Mouse (Mus musculus) ES-Bruce4 (cell line): Measurements from ENCODE around the gene Ceacam1. TPM values are rescaled to one million over a fixed set of nuclear protein-coding genes. Genes with fewer than 3 reads are reported as not detected.

ENCODE experiments used
- H3K27ac ChIP-seq: 2 replicates; pipeline ENCODE4 v1.5.1; 2012; ENCODE audit warnings: low read length, inconsistent platforms; ENCODE audit not compliant: insufficient read depth
- H3K27me3 ChIP-seq: 2 replicates; pipeline ENCODE4 v1.6.1; 2012; ENCODE audit warnings: mild to moderate bottlenecking, low read length, inconsistent platforms; ENCODE audit not compliant: control insufficient read depth, poor library complexity, insufficient read depth, severe bottlenecking
- H3K36me3 ChIP-seq: 2 replicates; pipeline ENCODE4 v1.6.1; 2012; ENCODE audit warnings: inconsistent platforms, mild to moderate bottlenecking, low read length, moderate library complexity; ENCODE audit not compliant: control insufficient read depth, poor library complexity, insufficient read depth, severe bottlenecking
- H3K4me1 ChIP-seq: one replicate; pipeline ENCODE4 v1.8.1; 2011; ENCODE audit warnings: low read length; ENCODE audit not compliant: control insufficient read depth, insufficient read depth
- H3K4me3 ChIP-seq: 2 replicates; pipeline ENCODE4 v1.5.1; 2011; ENCODE audit warnings: low read depth, mild to moderate bottlenecking, low read length
- H3K9ac ChIP-seq: 2 replicates; pipeline ENCODE4 v1.6.1; 2012; ENCODE audit warnings: low read depth, mild to moderate bottlenecking, inconsistent platforms; ENCODE audit not compliant: poor library complexity, severe bottlenecking
- H3K9me3 ChIP-seq: replicated peaks from 2 replicates; pipeline ENCODE4 v1.6.1; 2012; ENCODE audit warnings: mild to moderate bottlenecking, low read length, inconsistent platforms; ENCODE audit not compliant: control insufficient read depth, poor library complexity, insufficient read depth, severe bottlenecking
- CTCF ChIP-seq: IDR thresholded peaks from one replicate; pipeline ENCODE4 v1.8.1; 2011; ENCODE audit warnings: low read depth, low read length
- EP300 ChIP-seq: IDR thresholded peaks from 2 replicates; pipeline ENCODE4 v1.6.1; 2011; ENCODE audit warnings: low read depth, low read length; ENCODE audit not compliant: insufficient read depth
- POLR2A ChIP-seq: IDR thresholded peaks from one replicate; pipeline ENCODE4 v1.8.1; 2011; ENCODE audit warnings: low read length; ENCODE audit not compliant: insufficient read depth
- polyA plus RNA-seq: library from polyadenylated mRNA; stranded (reverse); fragments of >200 nt; gene quantifications from 2 replicates; pipeline ENCODE4 v1.2.4, GENCODE M21; 2011; ENCODE audit warnings: low read depth; ENCODE audit not compliant: missing spikeins, insufficient read depth, insufficient read length

Ceacam1 gene
- polyA plus RNA-seq, 1 experiment, result 1.5 TPM

DNA sequence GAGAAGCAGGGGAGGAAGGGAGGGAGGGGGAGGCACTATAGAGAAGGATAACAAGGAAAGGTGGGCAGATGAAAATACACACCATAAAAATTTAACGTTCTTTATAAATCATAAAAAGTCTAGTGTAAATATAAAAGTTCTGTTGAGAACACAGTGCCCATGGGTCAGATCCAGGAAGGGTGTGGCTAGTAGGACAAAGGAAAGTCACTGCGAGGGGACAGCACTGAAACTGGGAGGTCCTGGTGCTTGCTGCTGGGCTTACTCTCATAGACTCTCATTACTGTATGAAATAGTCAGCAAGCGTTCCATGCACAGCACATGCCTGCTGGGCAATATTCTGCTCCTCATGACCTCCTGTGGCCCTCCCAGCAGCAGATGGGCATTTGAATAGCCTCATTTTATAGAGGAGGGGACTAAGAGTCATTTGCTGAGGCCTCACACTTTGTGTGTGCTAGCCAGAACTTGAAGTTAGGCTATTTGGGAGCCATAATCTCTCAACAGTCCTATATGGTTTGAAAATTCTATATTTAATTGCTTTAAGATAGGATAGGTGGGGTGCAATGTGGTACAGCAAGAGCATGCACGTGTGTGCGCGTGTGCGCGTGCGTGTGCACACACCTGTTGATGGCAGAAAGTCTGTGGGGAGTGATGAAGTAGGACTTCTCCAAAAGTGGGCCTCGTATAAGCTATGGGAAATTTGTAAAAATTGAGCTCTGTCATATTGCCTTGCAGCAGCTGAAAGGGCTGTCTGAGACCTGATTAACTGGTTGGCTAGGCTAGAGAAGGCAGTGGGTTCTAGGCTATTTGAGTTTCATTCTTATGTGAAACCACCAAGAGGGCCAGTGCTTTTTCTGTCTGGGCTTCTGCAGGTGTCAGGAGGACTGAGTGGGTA, 42.5 kb downstream of the Ceacam1 start:
- peaks cover 10% of the 10 kb centered on the region for H3K4me1 ChIP-seq
- no peaks in the 10 kb centered on the region for H3K9me3 ChIP-seq
- H3K27me3 ChIP-seq, result no peaks in the 10 kb centered on the region
- H3K27ac ChIP-seq, result peak overlapping the region; percentile 99
- no peak overlapping the region for H3K4me3 ChIP-seq
- no peak for TF ChIP-seq CTCF
- H3K36me3 ChIP-seq, result no peaks in the 10 kb centered on the region
- H3K9ac ChIP-seq, result no peak overlapping the region

DNA sequence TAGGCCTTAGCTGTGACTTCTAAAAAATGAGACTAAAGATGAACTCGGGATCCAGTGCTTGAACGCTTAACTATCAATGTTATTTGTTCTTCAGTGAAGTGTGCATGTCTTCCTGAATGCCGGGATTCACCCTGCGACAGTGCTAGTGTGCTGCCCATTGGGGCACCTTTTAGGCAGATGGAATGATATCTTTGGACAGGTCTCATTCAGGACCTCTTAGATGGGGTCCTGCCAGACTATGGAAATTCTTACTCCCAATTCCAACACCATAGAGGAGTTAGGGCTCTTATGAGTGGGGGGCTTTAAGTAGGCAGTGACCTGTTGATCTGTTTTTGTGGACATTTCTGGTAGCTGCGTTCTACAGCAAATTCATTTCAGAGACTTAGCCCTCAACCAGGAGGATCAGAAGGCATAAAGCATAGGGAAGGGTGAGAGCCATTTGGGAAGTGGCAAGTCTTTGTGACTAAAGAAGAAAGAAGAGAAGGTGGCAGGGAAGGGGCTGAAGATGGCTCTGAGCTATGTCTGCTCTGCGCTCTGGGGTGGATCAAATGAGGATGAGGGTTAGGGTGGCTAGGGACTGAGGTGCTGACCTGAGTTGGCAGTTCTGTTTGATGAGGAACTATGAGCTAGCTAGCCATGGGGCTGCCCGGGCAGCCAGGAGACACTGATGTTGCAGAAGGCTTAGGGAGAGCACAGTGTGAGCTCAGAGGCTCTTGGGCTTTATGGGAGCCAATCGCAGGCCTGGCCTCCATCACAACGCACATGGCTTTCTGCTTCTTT, 43.4 kb downstream of the Ceacam1 start:
- no peak for TF ChIP-seq POLR2A
- no peak for TF ChIP-seq CTCF
- TF ChIP-seq EP300, result no peak
- peak overlapping the region; percentile 99 for H3K27ac ChIP-seq
- no peaks in the 10 kb centered on the region for H3K36me3 ChIP-seq
- no peaks in the 10 kb centered on the region for H3K27me3 ChIP-seq
- peaks cover 10% of the 10 kb centered on the region for H3K4me1 ChIP-seq
- H3K9me3 ChIP-seq, result no peaks in the 10 kb centered on the region
- peak overlapping the region; percentile 38 for H3K9ac ChIP-seq
- no peak overlapping the region for H3K4me3 ChIP-seq

DNA sequence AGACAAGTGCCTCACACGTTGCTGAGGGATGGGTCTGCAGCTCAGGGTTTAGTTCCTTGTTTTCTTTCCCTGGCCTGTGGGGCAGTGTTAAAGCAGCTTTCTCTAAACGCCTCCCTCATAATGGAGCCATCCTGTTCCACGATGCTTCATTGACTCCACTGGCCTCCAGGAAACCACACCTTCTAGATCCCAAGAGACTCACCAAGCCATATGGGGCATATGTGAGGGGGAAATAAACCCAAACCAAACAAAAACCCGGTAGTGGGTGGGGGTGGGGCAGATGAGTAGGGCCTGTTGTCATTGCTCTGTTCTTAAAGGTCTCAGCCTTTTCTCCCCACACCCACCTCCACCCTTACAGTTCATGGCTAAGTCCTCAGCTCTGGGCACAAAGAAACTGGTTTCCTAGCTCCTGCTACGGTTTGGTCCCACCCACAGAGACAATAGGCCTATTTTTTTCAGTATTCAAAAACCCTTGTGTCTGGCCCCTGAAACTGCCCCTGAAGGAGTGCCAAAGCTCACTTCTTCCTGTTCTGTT, 44.3 kb downstream of the Ceacam1 start:
- Histone ChIP-seq H3K36me3 (no peaks in the 10 kb centered on the region), H3K4me1 (peaks cover 10% of the 10 kb centered on the region), H3K27ac (peak overlapping the region; percentile 99), H3K9me3 (no peaks in the 10 kb centered on the region), H3K4me3 (no peak overlapping the region), H3K9ac (no peak overlapping the region), H3K27me3 (no peaks in the 10 kb centered on the region)
- peak; percentile 95 for TF ChIP-seq EP300
- no peak for TF ChIP-seq CTCF

DNA sequence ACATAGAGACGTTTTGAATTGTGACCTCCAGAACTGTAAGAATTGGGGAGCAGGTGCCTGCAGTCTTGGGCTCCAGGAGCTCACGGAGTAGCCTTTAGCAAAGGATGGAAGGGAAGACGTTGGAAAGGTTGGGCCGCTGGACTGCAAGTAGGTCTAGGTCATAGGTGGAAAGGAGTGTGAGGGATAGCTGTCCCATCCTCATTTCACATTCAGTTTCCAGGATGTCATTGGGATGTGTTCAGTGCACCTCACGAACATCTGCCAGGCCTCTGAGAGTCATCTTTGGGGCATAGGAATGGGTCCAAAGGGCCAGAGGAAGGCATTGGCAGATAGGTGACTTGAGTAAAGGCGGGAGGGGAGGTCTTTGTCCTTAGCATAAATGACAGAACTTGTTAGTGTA, 45.0 kb downstream of the Ceacam1 start:
- peaks cover 10% of the 10 kb centered on the region for H3K4me1 ChIP-seq
- H3K36me3 ChIP-seq, result no peaks in the 10 kb centered on the region
- H3K9me3 ChIP-seq, result no peaks in the 10 kb centered on the region
- H3K4me3 ChIP-seq, result no peak overlapping the region
- no peak overlapping the region for H3K9ac ChIP-seq
- H3K27me3 ChIP-seq, result no peaks in the 10 kb centered on the region
- TF ChIP-seq CTCF (no peak), POLR2A (no peak), EP300 (no peak)
- peak overlapping the region; percentile 99 for H3K27ac ChIP-seq

DNA sequence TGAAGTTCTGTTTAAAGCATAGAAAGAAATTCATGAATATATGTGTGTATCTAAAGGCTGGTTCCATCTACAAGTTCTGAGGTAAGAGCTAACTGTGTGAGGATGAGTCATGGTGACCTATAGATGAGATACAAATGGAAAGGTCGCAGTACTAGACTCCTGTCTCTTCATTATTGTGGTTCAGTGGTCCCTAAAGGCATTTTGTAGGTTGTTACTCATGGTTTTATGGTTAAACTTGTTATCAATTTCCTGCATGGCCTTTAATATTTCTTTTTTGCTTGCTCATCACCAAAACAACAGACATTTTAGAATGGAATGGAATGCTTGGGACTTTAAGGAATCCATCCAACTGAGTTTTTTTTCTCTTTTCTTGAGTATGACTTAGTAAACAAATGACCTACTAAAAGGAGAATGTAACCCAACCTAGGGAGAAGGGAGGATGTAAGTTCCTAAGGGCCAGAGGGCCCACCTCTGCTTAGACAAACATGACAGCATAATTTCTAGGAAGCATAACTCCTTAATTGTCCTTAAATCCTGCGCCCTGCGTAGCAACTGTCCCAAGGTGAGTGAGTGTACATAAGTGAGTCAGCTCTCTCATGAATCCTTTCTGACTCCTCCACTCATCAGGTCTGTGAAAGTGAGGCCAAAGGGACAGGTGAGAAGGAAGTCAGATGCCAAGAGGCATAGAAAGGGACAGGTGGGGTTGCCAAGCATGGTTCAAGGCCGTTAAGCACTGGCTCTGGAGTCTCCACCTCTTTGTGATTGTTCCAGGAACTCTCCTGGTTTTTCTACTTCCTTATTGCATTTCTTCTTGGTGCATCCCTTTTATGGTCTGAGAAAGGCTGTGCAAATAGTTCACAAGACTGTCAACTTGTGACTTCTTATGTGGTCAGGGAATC, 47.3 kb downstream of the Ceacam1 start:
- Histone ChIP-seq H3K4me1 (peaks cover 7% of the 10 kb centered on the region), H3K36me3 (no peaks in the 10 kb centered on the region), H3K9me3 (no peaks in the 10 kb centered on the region), H3K27me3 (no peaks in the 10 kb centered on the region), H3K4me3 (no peak overlapping the region), H3K27ac (peak overlapping the region; percentile 21), H3K9ac (no peak overlapping the region)
- TF ChIP-seq EP300 (no peak), CTCF (no peak), POLR2A (no peak)
